10 mouse cellular contexts compared by ENCODE assay signal in genomic region chr12:16383499-16383935, GRCm38 (mm10).
DNase-seq lines count a peak whose midpoint lies in the region; ATAC-seq lines count a peak whose summit lies in the region.
"Had no signal": no experiment of that assay in that cellular context is flagged by ENCODE, and none has a peak within 500 bp of the region (broad histone marks: within the 10 kb centered on the region; RNA-seq: fewer than 3 reads in every experiment).

No protein-coding gene starts in this region.

- WGBS in limb, embryonic 13.5 days, result 59% methylated on average over 15 of the region's 15 CpGs
- WGBS in limb, embryonic 10.5 days, result 78% methylated on average over 15 of the region's 15 CpGs
- WGBS in stomach, embryonic 16.5 days, result 39% methylated on average over 15 of the region's 15 CpGs

- no peak for ATAC-seq in limb, embryonic 13.5 days (ENCODE audit: low FRiP score, low read depth)
- peak; percentile 60; the same call in 1 of the 2 replicates for ATAC-seq in stomach, embryonic 16.5 days (ENCODE audit: insufficient read depth, low FRiP score)
- ATAC-seq in cerebellum, adult (ENCODE audit: insufficient number of reproducible peaks, low FRiP score, low TSS enrichment), result no peak

- H3K4me3 ChIP-seq in limb, embryonic 13.5 days, result no peak overlapping the region
- H3K4me3 ChIP-seq in limb, embryonic 10.5 days, result no peak overlapping the region
- H3K4me3 ChIP-seq in stomach, embryonic 16.5 days (replicated peaks; ENCODE audit: low read length), result no peak overlapping the region
- H3K4me3 ChIP-seq: forebrain, embryonic 10.5 days had no signal

- H3K4me2 ChIP-seq in limb, embryonic 13.5 days (replicated peaks), result no peak overlapping the region
- H3K4me2 ChIP-seq in stomach, embryonic 16.5 days (ENCODE audit: low read depth, low read length), result 0 out of 2 replicates have a peak overlapping the region, but pooled peaks have one; percentile 1
- H3K4me2 ChIP-seq: midbrain, embryonic 11.5 days had no signal

- H3K27ac ChIP-seq in limb, embryonic 13.5 days, result peak overlapping the region; percentile 28; the same call in 1 of the 2 replicates
- no peak overlapping the region for H3K27ac ChIP-seq in limb, embryonic 10.5 days
- H3K27ac ChIP-seq in stomach, embryonic 16.5 days (ENCODE audit: low read length), result no peak overlapping the region
- H3K27ac ChIP-seq: forebrain, embryonic 10.5 days had no signal

- H3K36me3 ChIP-seq in limb, embryonic 13.5 days, result no peaks in the 10 kb centered on the region
- no peaks in the 10 kb centered on the region for H3K36me3 ChIP-seq in limb, embryonic 10.5 days
- H3K36me3 ChIP-seq in stomach, embryonic 16.5 days (ENCODE audit: control insufficient read depth, insufficient read depth, low read length), result no peaks in the 10 kb centered on the region
- H3K36me3 ChIP-seq: forebrain, embryonic 10.5 days had no signal

- 0 out of 2 replicates have a peak, but pooled peaks cover 3% of the 10 kb centered on the region for H3K27me3 ChIP-seq in limb, embryonic 13.5 days
- H3K27me3 ChIP-seq in limb, embryonic 10.5 days (ENCODE audit: low read depth, poor library complexity, severe bottlenecking), result no peaks in the 10 kb centered on the region
- H3K27me3 ChIP-seq in stomach, embryonic 16.5 days (ENCODE audit: control insufficient read depth, insufficient read depth, low read length), result no peaks in the 10 kb centered on the region

- peaks cover 6% of the 10 kb centered on the region; the same call in 1 of the 2 replicates for H3K4me1 ChIP-seq in limb, embryonic 13.5 days
- H3K4me1 ChIP-seq in limb, embryonic 10.5 days, result no peaks in the 10 kb centered on the region
- no peaks in the 10 kb centered on the region; the same call in 1 of the 2 replicates for H3K4me1 ChIP-seq in stomach, embryonic 16.5 days (ENCODE audit: control insufficient read depth, insufficient read depth, low read length)
- H3K4me1 ChIP-seq: forebrain, embryonic 10.5 days had no signal

- DNase-seq in adrenal gland, postnatal 14 days, result peak; percentile 9
- no peak for DNase-seq in adrenal gland, adult 18-20 months (ENCODE audit: low spot score in 2 of 2)
- no peak for DNase-seq in limb, embryonic 10.5 days (ENCODE audit: low spot score)
- peak; percentile 28 for DNase-seq in lung, postnatal 10 days
- no peak for DNase-seq in cerebellum, postnatal 25 days

- H3K9me3 ChIP-seq in limb, embryonic 13.5 days, result 0 out of 2 replicates have a peak, but pooled peaks cover 5% of the 10 kb centered on the region
- no peaks in the 10 kb centered on the region for H3K9me3 ChIP-seq in limb, embryonic 10.5 days (replicated peaks)
- no peaks in the 10 kb centered on the region for H3K9me3 ChIP-seq in stomach, embryonic 16.5 days (replicated peaks; ENCODE audit: control insufficient read depth, low read length)
- H3K9me3 ChIP-seq: forebrain, embryonic 10.5 days had no signal

- H3K9ac ChIP-seq in limb, embryonic 13.5 days, result no peak overlapping the region
- H3K9ac ChIP-seq in stomach, embryonic 16.5 days (ENCODE audit: low read length), result no peak overlapping the region

Comparison
In these comparisons a context has a peak if more than half of its experiments do, and no peak if none do; other contexts are left out.
1. DNase-seq: peak in adrenal gland, postnatal 14 days (single experiment) and lung, postnatal 10 days (single experiment); none in adrenal gland, adult 18-20 months (0 of 2), limb, embryonic 10.5 days (single experiment) and cerebellum, postnatal 25 days (0 of 2).